Comparison of ENCODE assay signal across 13 mouse cellular contexts in genomic region chr19:34165891-34166290, GRCm38 (mm10). TPM values are rescaled to one million over a fixed set of nuclear protein-coding genes. Genes with fewer than 3 reads are reported as not detected.
A peak's percentile ranks its signal among the peaks of the same experiment; 100 is the strongest.
DNase-seq lines count a peak whose midpoint lies in the region; ATAC-seq and TF ChIP-seq lines count a peak whose summit lies in the region.
"Had no signal": no experiment of that assay in that cellular context is flagged by ENCODE, and none has a peak within 500 bp of the region (broad histone marks: within the 10 kb centered on the region; RNA-seq: fewer than 3 reads in every experiment).

Ankrd22 (minus strand) TSS chr19:34166053.

- TF ChIP-seq EP300 in stomach, postnatal 0 days (optimal IDR thresholded peaks at IDR 0.05) = peak; percentile 74

- WGBS in kidney, embryonic 14.5 days = 69% methylated on average over 5 of the region's 5 CpGs
- 69% methylated on average over 5 of the region's 5 CpGs for WGBS in embryonic facial prominence, embryonic 10.5 days
- WGBS in lung, embryonic 14.5 days = 58% methylated on average over 5 of the region's 5 CpGs
- WGBS in stomach, postnatal 0 days = 44% methylated on average over 5 of the region's 5 CpGs

- H3K9ac ChIP-seq in kidney, embryonic 14.5 days (ENCODE audit: low read depth, low read length) = no peak within 1 kb of the TSS
- H3K9ac ChIP-seq in lung, embryonic 14.5 days = no peak within 1 kb of the TSS
- H3K9ac ChIP-seq in stomach, postnatal 0 days (ENCODE audit: low read length) = no peak within 1 kb of the TSS
- H3K9ac ChIP-seq: heart, embryonic 12.5 days; liver, embryonic 14.5 days had no signal

- H3K27ac ChIP-seq in kidney, embryonic 14.5 days (ENCODE audit: low read depth, low read length) = no peak within 1 kb of the TSS
- H3K27ac ChIP-seq in embryonic facial prominence, embryonic 10.5 days (replicated peaks) = no peak within 1 kb of the TSS
- H3K27ac ChIP-seq in lung, embryonic 14.5 days (ENCODE audit: low read depth) = no peak within 1 kb of the TSS
- peak within 1 kb of the TSS; percentile 78 for H3K27ac ChIP-seq in stomach, postnatal 0 days (replicated peaks)
- H3K27ac ChIP-seq: liver, embryonic 14.5 days had no signal

- no peaks in the 10 kb centered on the region for H3K36me3 ChIP-seq in kidney, embryonic 14.5 days (ENCODE audit: control insufficient read depth, insufficient read depth, low read length)
- no peaks in the 10 kb centered on the region for H3K36me3 ChIP-seq in embryonic facial prominence, embryonic 10.5 days (replicated peaks)
- H3K36me3 ChIP-seq in lung, embryonic 14.5 days (ENCODE audit: insufficient read depth) = no peaks in the 10 kb centered on the region
- H3K36me3 ChIP-seq in stomach, postnatal 0 days (ENCODE audit: control insufficient read depth, insufficient read depth, low read length) = no peaks in the 10 kb centered on the region
- H3K36me3 ChIP-seq: heart, embryonic 12.5 days had no signal

- H3K4me2 ChIP-seq in kidney, embryonic 14.5 days (replicated peaks; ENCODE audit: low read depth, low read length) = no peak within 1 kb of the TSS
- H3K4me2 ChIP-seq in lung, embryonic 14.5 days = no peak within 1 kb of the TSS
- H3K4me2 ChIP-seq in stomach, postnatal 0 days (replicated peaks; ENCODE audit: low read depth) = peak within 1 kb of the TSS; percentile 33
- H3K4me2 ChIP-seq: heart, embryonic 12.5 days had no signal

- ATAC-seq in kidney, embryonic 14.5 days (ENCODE audit: low FRiP score, low TSS enrichment) = no peak
- 0 out of 2 replicates have a peak, but pooled peaks have one; percentile 14 for ATAC-seq in lung, embryonic 14.5 days (ENCODE audit: insufficient read depth)
- ATAC-seq in stomach, postnatal 0 days (ENCODE audit: low FRiP score, low TSS enrichment) = peak; percentile 98
- no peak for ATAC-seq in erythroblast, adult 5-6 weeks (replicated peaks; ENCODE audit: low FRiP score, poor library complexity, severe bottlenecking)

- H3K9me3 ChIP-seq in kidney, embryonic 14.5 days (ENCODE audit: control insufficient read depth, low read length) = no peaks in the 10 kb centered on the region
- no peaks in the 10 kb centered on the region for H3K9me3 ChIP-seq in embryonic facial prominence, embryonic 10.5 days
- H3K9me3 ChIP-seq in lung, embryonic 14.5 days (ENCODE audit: low read depth, low read length) = no peaks in the 10 kb centered on the region
- H3K9me3 ChIP-seq in stomach, postnatal 0 days (ENCODE audit: control insufficient read depth, low read length) = no peaks in the 10 kb centered on the region
- H3K9me3 ChIP-seq: heart, embryonic 12.5 days had no signal

- no peak for TF ChIP-seq CTCF in lung, embryonic 14.5 days (IDR thresholded peaks at IDR 0.05; ENCODE audit: low read depth)
- TF ChIP-seq CTCF in stomach, postnatal 0 days (IDR thresholded peaks at IDR 0.05; ENCODE audit: low read depth) = no peak

- H3K4me1 ChIP-seq in kidney, embryonic 14.5 days (ENCODE audit: control insufficient read depth, insufficient read depth, low read length) = no peaks in the 10 kb centered on the region
- peaks cover 7% of the 10 kb centered on the region for H3K4me1 ChIP-seq in embryonic facial prominence, embryonic 10.5 days
- no peaks in the 10 kb centered on the region for H3K4me1 ChIP-seq in lung, embryonic 14.5 days (ENCODE audit: insufficient read depth)
- H3K4me1 ChIP-seq in stomach, postnatal 0 days (replicated peaks; ENCODE audit: control insufficient read depth, insufficient read depth) = no peaks in the 10 kb centered on the region
- H3K4me1 ChIP-seq: heart, embryonic 12.5 days had no signal

- no peaks in the 10 kb centered on the region for H3K27me3 ChIP-seq in kidney, embryonic 14.5 days (ENCODE audit: control insufficient read depth, insufficient read depth, low read length)
- no peaks in the 10 kb centered on the region for H3K27me3 ChIP-seq in embryonic facial prominence, embryonic 10.5 days (replicated peaks; ENCODE audit: low read depth, poor library complexity, severe bottlenecking)
- H3K27me3 ChIP-seq in lung, embryonic 14.5 days (ENCODE audit: insufficient read depth, low read length) = no peaks in the 10 kb centered on the region
- H3K27me3 ChIP-seq in stomach, postnatal 0 days (ENCODE audit: control insufficient read depth, insufficient read depth, low read length) = no peaks in the 10 kb centered on the region
- H3K27me3 ChIP-seq: heart, embryonic 12.5 days had no signal

- H3K4me3 ChIP-seq in kidney, embryonic 14.5 days (ENCODE audit: low read length) = no peak within 1 kb of the TSS
- H3K4me3 ChIP-seq in embryonic facial prominence, embryonic 10.5 days = no peak within 1 kb of the TSS
- H3K4me3 ChIP-seq in lung, embryonic 14.5 days (ENCODE audit: low read depth, low read length) = no peak within 1 kb of the TSS
- peak within 1 kb of the TSS; percentile 24 for H3K4me3 ChIP-seq in stomach, postnatal 0 days (ENCODE audit: low read depth, low read length)
- H3K4me3 ChIP-seq: heart, embryonic 12.5 days had no signal

- DNase-seq in kidney, postnatal 14 days = peak; percentile 11
- peak; percentile 23 for DNase-seq in embryonic facial prominence, embryonic 10.5 days (ENCODE audit: low spot score)
- DNase-seq in lung, embryonic 14.5 days = no peak
- DNase-seq in stomach, postnatal 0 days (ENCODE audit: low spot score) = peak; percentile 86
- DNase-seq in right cerebral cortex, postnatal 4 days = no peak
- DNase-seq in ovary, postnatal 14 days (ENCODE audit: low spot score) = no peak
- DNase-seq: cerebellum, adult 18-20 months had no signal

RNA-seq across cellular contexts. Expression of gene Ankrd22, which starts in this region (rescaled TPM):
- not detected in 2 replicates for polyA plus RNA-seq in kidney, embryonic 14.5 days (2014; fragmentation: Nextera tagmentation; extraction: Ambion mirVana)
- polyA plus RNA-seq in embryonic facial prominence, embryonic 10.5 days (2016; fragmentation: Nextera tagmentation; extraction: Ambion mirVana) = 0.34 TPM in 1 of 2 replicates, not detected in the other
- 0.12 TPM in 1 of 2 replicates, not detected in the other for polyA plus RNA-seq in lung, embryonic 14.5 days (2014; fragmentation: Nextera tagmentation; extraction: Ambion mirVana)
- polyA plus RNA-seq in stomach, postnatal 0 days (2015; fragmentation: Nextera tagmentation; extraction: Ambion mirVana) = 16.3 and 17.4 TPM in 2 replicates
- 4.0 and 17.5 TPM in 2 replicates for total RNA-seq in erythroblast, adult 5-6 weeks (2015; ENCODE audit: low replicate concordance)
- total RNA-seq in erythroblast, adult 5-6 weeks (2017; ENCODE audit: low replicate concordance) = 4.6 and 8.0 TPM in 2 replicates
- total RNA-seq: adrenal gland, adult 18-20 months had no signal
- polyA plus RNA-seq: C2C12; heart, embryonic 12.5 days had no signal

Comparison
In these comparisons a context has a peak if more than half of its experiments do, and no peak if none do; other contexts are left out.
1. RNA of gene Ankrd22 (polyA plus RNA-seq): 16.3 to 17.4 TPM in stomach, postnatal 0 days; 0.34 TPM in embryonic facial prominence, embryonic 10.5 days, not detected in kidney, embryonic 14.5 days and 0.12 TPM in lung, embryonic 14.5 days; every median in the first group is over 10 times any median in the second.
2. Peak in DNase-seq in embryonic facial prominence, embryonic 10.5 days; RNA of the gene not detected or under 1 TPM.
3. Peak in ATAC-seq in lung, embryonic 14.5 days; RNA of the gene not detected or under 1 TPM.
4. DNase-seq: peak in kidney, postnatal 14 days (single experiment) and stomach, postnatal 0 days (single experiment); none in lung, embryonic 14.5 days (single experiment), right cerebral cortex, postnatal 4 days (single experiment) and ovary, postnatal 14 days (single experiment).